Mouse (Mus musculus): ENCODE data around the gene Dennd6a. TPM values are rescaled to one million over a fixed set of nuclear protein-coding genes. Genes with fewer than 3 reads are reported as not detected.

The Dennd6a gene
- polyA plus RNA-seq, 1 experiment = 22.2 TPM

DNA sequence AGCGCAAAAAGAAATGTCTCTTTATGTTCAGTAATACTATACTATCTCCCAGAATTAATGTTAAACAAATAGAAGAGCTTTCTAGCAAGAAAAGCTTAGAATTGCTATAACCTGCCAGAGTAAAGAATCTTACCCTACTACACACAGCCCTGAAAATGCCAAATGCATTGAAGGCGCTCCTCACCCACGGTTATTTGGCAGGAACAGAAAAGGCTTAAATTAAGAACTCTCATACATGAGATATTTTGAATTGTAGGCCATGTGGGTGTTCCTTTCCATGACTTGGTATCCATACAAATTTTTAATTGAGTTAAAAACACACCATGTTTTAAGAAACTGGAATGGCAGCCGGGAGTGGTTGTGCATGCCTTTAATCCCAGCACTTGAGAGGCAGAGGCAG is 34.4 kb upstream of the Dennd6a start:
- no peak overlapping the region for H3K27ac ChIP-seq (ENCODE audit: insufficient read depth, low read length)
- H3K4me1 ChIP-seq (ENCODE audit: control insufficient read depth, insufficient read depth, low read length) = no peaks in the 10 kb centered on the region
- TF ChIP-seq CTCF (IDR thresholded peaks at IDR 0.05; ENCODE audit: extremely low read depth, insufficient read depth, low read length) = no peak
- no peak for TF ChIP-seq POLR2A (IDR thresholded peaks at IDR 0.05; ENCODE audit: extremely low read depth, insufficient read depth, low read length)
- no peak overlapping the region for H3K4me3 ChIP-seq (ENCODE audit: insufficient read depth, low read length)

DNA sequence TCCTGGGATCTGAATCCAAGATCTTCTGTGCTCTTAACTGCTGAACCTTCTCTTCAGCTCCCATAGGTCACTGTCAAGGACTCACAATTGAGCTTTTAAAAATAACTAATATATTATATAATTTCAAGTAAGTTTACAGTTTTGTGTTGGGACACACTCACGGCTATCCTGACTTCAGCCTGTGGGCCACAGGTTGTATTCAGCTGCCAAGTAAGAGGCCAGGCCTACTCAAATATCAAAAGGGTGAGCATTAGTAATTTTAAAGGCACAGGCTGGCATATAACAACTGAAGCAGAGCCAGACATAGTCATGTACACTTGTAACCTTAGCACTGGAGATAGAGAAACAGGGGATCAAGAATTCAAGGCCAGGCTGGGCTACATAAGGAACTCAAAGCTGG is 33.1 kb upstream of the Dennd6a start:
- Histone ChIP-seq H3K4me3 (ENCODE audit: insufficient read depth, low read length) (no peak overlapping the region), H3K4me1 (ENCODE audit: control insufficient read depth, insufficient read depth, low read length) (no peaks in the 10 kb centered on the region), H3K27ac (ENCODE audit: insufficient read depth, low read length) (no peak overlapping the region)
- TF ChIP-seq CTCF (IDR thresholded peaks at IDR 0.05; ENCODE audit: extremely low read depth, insufficient read depth, low read length) (no peak), POLR2A (IDR thresholded peaks at IDR 0.05; ENCODE audit: extremely low read depth, insufficient read depth, low read length) (no peak)

DNA sequence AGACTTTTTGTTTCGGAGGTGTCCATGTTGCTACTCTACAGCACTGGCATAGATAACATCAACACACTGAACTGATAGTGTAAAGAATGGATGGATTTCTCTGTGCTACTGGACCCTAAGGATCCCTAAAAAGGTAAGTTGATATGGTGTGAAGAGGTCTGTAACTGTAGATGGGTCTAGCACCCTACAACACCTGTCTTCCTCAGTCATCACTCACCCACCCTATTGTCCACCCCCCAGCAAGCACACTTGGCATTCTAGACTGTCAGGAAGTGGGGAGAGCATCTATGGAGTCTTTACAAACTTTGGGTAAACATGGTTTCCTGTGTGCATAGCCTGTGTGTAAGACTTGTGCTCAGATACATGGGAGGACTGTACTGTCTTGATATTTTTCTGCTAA is 31.5 kb upstream of the Dennd6a start:
- H3K4me1 ChIP-seq (ENCODE audit: control insufficient read depth, insufficient read depth, low read length) = no peaks in the 10 kb centered on the region
- TF ChIP-seq POLR2A (IDR thresholded peaks at IDR 0.05; ENCODE audit: extremely low read depth, insufficient read depth, low read length) = no peak
- no peak for TF ChIP-seq CTCF (IDR thresholded peaks at IDR 0.05; ENCODE audit: extremely low read depth, insufficient read depth, low read length)
- no peak overlapping the region for H3K4me3 ChIP-seq (ENCODE audit: insufficient read depth, low read length)
- no peak overlapping the region for H3K27ac ChIP-seq (ENCODE audit: insufficient read depth, low read length)

DNA sequence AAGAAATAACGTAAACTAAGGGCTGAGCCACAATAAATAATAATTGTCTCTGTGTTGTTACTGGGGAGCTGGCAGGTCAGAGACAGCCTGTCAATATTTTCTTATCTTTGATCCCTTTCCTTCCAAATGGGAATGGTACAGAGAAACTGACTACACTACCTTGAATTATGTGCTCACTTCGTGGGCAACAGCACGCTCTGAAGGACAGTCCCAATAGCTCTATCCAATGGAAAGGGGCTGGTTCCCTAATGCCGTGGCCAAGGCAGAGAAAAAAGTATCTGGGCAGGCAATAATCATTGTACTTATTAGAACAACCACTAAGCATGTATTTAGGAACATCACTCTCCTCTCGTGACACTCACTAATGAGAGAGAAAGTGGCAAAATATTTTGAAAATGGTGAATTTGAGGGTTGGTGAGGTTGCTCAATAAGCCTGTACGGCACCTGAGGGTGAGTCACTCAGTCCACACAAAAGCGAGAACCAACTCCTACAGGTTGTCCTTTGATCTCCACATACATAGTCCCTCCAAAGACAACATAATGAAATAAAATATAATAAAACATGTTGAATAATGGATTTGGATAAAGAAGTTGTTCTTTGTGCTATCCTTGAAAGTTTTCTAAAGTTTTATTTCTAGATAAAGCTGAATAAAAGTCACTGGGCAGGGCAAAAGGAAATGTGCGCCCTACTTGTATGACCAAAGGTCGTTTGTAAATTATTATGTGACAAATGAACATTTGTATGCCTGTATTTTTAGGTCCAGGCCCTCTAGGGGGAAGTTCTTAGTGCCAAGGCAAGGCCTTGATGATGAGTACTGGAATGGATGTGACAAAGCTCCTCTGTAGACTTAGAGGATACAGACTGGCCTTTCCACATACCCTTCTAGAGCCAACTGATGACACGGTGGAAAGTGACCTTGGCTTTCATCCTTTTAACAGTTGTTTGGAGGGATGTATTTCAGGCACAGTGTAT is 25.9 kb upstream of the Dennd6a start:
- no peak for TF ChIP-seq POLR2A (IDR thresholded peaks at IDR 0.05; ENCODE audit: extremely low read depth, insufficient read depth, low read length)
- TF ChIP-seq CTCF (IDR thresholded peaks at IDR 0.05; ENCODE audit: extremely low read depth, insufficient read depth, low read length) = no peak
- Histone ChIP-seq H3K4me1 (ENCODE audit: control insufficient read depth, insufficient read depth, low read length) (no peaks in the 10 kb centered on the region), H3K4me3 (ENCODE audit: insufficient read depth, low read length) (no peak overlapping the region), H3K27ac (ENCODE audit: insufficient read depth, low read length) (no peak overlapping the region)

DNA sequence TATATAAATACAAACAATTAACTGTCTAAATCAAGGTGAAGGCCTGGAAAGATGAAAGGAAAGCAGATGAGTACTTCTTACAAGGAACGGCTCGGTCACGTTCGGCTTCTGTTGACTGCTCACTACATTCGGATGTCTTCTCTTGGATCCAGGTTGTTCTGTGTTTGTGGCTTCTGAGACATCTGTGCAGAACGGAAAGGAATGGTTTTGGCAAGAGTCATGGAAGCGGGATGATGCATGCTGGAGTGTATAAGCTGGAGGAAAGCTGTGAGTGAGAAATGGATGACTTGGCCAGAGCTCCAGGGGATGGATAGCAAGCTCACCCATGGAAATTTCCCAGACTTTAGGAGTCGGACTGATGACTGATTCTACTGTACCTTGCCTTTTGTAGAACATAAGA is 22.9 kb upstream of the Dennd6a start:
- TF ChIP-seq POLR2A (IDR thresholded peaks at IDR 0.05; ENCODE audit: extremely low read depth, insufficient read depth, low read length) = no peak
- TF ChIP-seq CTCF (IDR thresholded peaks at IDR 0.05; ENCODE audit: extremely low read depth, insufficient read depth, low read length) = no peak
- H3K4me3 ChIP-seq (ENCODE audit: insufficient read depth, low read length) = no peak overlapping the region
- H3K27ac ChIP-seq (ENCODE audit: insufficient read depth, low read length) = no peak overlapping the region
- H3K4me1 ChIP-seq (ENCODE audit: control insufficient read depth, insufficient read depth, low read length) = no peaks in the 10 kb centered on the region

DNA sequence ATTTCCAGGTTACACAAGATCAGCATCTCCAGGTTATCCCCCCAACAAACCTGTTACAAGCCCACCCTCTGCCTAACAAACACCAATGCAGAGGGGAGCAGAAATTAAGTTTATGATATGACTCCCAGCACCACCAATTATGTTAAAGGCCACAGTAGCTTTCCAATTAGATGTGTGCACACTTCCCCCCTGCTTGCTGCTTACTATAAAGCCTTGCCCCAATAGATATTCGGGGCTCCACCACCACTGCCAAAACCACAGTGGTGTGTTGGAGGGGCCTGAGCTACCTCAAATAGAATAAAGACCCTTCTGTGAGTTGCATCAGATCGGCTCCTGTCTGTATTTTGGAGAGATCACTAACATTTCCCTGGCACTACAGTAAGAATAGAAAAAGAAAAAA is 21.2 kb upstream of the Dennd6a start:
- no peak overlapping the region for H3K4me3 ChIP-seq (ENCODE audit: insufficient read depth, low read length)
- H3K27ac ChIP-seq (ENCODE audit: insufficient read depth, low read length) = no peak overlapping the region
- H3K4me1 ChIP-seq (ENCODE audit: control insufficient read depth, insufficient read depth, low read length) = no peaks in the 10 kb centered on the region
- no peak for TF ChIP-seq CTCF (IDR thresholded peaks at IDR 0.05; ENCODE audit: extremely low read depth, insufficient read depth, low read length)
- TF ChIP-seq POLR2A (IDR thresholded peaks at IDR 0.05; ENCODE audit: extremely low read depth, insufficient read depth, low read length) = no peak

DNA sequence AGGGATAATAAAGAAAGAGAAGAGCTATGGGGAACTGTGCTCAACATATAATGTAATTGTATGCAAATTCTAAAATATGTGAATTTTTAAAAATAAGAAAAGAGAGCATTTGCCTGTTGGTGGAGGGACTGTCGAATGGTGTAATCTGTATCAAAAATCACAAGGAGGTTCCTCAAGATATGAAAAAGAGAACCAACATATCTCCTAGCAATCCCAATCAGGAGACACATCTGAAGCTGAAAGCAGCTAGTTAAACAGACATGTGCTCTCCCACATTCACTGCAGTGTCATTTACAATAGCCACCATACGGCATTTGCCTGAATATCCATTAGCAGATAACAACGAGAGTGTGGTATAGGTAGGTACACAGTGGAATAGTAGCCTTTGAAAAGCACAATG is 20.8 kb upstream of the Dennd6a start:
- Histone ChIP-seq H3K4me1 (ENCODE audit: control insufficient read depth, insufficient read depth, low read length) (no peaks in the 10 kb centered on the region), H3K27ac (ENCODE audit: insufficient read depth, low read length) (no peak overlapping the region), H3K4me3 (ENCODE audit: insufficient read depth, low read length) (no peak overlapping the region)
- TF ChIP-seq POLR2A (IDR thresholded peaks at IDR 0.05; ENCODE audit: extremely low read depth, insufficient read depth, low read length) = no peak
- TF ChIP-seq CTCF (IDR thresholded peaks at IDR 0.05; ENCODE audit: extremely low read depth, insufficient read depth, low read length) = no peak

DNA sequence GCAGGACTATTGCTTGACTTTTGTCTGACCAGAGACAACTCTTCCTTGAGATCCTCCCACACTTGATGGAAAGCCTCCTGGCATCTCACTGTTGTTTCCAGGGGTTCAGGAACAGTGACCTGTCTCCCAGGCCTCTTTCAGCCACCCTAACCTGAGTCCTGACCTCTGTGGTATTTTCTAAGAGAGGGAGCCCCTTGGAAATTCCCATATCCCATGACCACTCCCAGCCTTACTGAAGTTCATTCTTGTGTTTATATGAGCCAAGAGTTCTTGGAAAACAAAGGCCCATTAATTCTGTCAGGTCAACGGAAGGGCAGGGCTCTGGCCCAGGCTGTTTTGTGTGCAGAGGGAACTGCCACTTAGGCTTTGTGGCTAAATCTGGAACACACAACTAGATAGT is 16.1 kb upstream of the Dennd6a start:
- Histone ChIP-seq H3K4me3 (ENCODE audit: insufficient read depth, low read length) (no peak overlapping the region), H3K4me1 (ENCODE audit: control insufficient read depth, insufficient read depth, low read length) (peaks cover 1% of the 10 kb centered on the region; the same call in 1 of the 2 replicates), H3K27ac (ENCODE audit: insufficient read depth, low read length) (no peak overlapping the region)
- TF ChIP-seq CTCF (IDR thresholded peaks at IDR 0.05; ENCODE audit: extremely low read depth, insufficient read depth, low read length) (no peak), POLR2A (IDR thresholded peaks at IDR 0.05; ENCODE audit: extremely low read depth, insufficient read depth, low read length) (no peak)

DNA sequence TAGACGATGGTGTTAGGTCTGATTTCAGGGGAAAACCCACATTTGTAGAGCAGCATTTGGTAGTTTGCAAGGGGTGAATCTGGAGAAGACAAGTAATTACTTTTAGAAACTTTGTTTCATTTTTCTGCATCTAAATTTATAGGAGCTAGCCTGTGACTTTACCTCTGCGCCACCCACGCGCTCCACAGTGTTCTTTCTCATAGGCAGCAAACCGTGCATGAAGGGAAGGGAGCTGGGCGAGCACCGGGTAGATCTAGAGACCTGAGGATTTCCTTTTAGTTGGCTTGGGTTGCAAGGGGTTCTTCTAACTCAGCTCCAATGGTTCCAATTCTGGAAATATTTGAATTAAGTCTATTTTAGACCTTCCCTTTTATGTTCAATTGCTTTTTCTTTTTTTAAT is 15.1 kb upstream of the Dennd6a start:
- Histone ChIP-seq H3K4me3 (ENCODE audit: insufficient read depth, low read length) (no peak overlapping the region), H3K4me1 (ENCODE audit: control insufficient read depth, insufficient read depth, low read length) (peaks cover 1% of the 10 kb centered on the region; the same call in 1 of the 2 replicates), H3K27ac (ENCODE audit: insufficient read depth, low read length) (no peak overlapping the region)
- no peak for TF ChIP-seq CTCF (IDR thresholded peaks at IDR 0.05; ENCODE audit: extremely low read depth, insufficient read depth, low read length)
- no peak for TF ChIP-seq POLR2A (IDR thresholded peaks at IDR 0.05; ENCODE audit: extremely low read depth, insufficient read depth, low read length)

DNA sequence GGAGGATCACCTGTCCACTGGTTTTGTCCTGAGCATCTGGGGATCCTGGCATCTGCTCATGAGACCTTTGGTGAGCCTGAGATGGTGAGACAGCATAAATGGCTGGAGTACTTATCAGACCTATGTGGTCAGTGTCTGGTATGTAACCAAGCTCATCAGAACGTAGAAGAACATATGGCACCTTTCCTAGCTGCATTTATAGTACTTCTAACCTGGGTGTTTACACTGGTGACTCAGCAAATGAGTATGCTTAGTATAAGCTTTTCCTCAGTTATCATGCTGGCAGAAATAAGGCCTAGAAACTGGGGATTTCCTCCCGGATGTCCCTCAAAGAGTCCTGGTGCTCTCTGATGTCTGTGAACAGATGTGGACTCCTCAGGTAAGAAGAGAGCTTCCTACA is 11.4 kb upstream of the Dennd6a start:
- no peak overlapping the region for H3K27ac ChIP-seq (ENCODE audit: insufficient read depth, low read length)
- H3K4me3 ChIP-seq (ENCODE audit: insufficient read depth, low read length) = no peak overlapping the region
- no peak for TF ChIP-seq POLR2A (IDR thresholded peaks at IDR 0.05; ENCODE audit: extremely low read depth, insufficient read depth, low read length)
- no peak for TF ChIP-seq CTCF (IDR thresholded peaks at IDR 0.05; ENCODE audit: extremely low read depth, insufficient read depth, low read length)
- H3K4me1 ChIP-seq (ENCODE audit: control insufficient read depth, insufficient read depth, low read length) = peaks cover 1% of the 10 kb centered on the region; the same call in 1 of the 2 replicates

Measured in cortical plate, adult 2 months (tissue).